Mouse (Mus musculus): ENCODE data around the gene Mnd1. TPM values are rescaled to one million over a fixed set of nuclear protein-coding genes. Genes with fewer than 3 reads are reported as not detected.

Mnd1 gene
- polyA plus RNA-seq, 1 experiment from 2014 or later: 6.8 TPM

- Histone ChIP-seq H3K27ac (replicated peaks) (no peak overlapping the region), H3K4me3 (replicated peaks) (no peak overlapping the region), H3K9ac (no peak overlapping the region), H3K36me3 (replicated peaks) (no peaks in the 10 kb centered on the region), H3K27me3 (no peaks in the 10 kb centered on the region), H3K4me1 (replicated peaks) (no peaks in the 10 kb centered on the region), H3K4me2 (no peak overlapping the region), H3K9me3 (replicated peaks) (no peaks in the 10 kb centered on the region)
- no peak for ATAC-seq (ENCODE audit: insufficient read depth)
- WGBS (ENCODE audit: insufficient replicate concordance): 11% methylated on average over 2 of the region's 2 CpGs
Observed at GRCm38 (mm10) chr3:84071641-84072040, 83.9 kb downstream of the Mnd1 start.

- no peaks in the 10 kb centered on the region for H3K27me3 ChIP-seq
- WGBS (ENCODE audit: insufficient replicate concordance): 74% methylated on average over 8 of the region's 8 CpGs
- H3K27ac ChIP-seq (replicated peaks): no peak overlapping the region
- no peak for ATAC-seq (ENCODE audit: insufficient read depth)
- H3K4me3 ChIP-seq (replicated peaks): no peak overlapping the region
- no peaks in the 10 kb centered on the region for H3K36me3 ChIP-seq (replicated peaks)
- H3K4me2 ChIP-seq: no peak overlapping the region
- H3K9me3 ChIP-seq (replicated peaks): no peaks in the 10 kb centered on the region
- H3K9ac ChIP-seq: no peak overlapping the region
- H3K4me1 ChIP-seq (replicated peaks): no peaks in the 10 kb centered on the region
Observed at GRCm38 (mm10) chr3:84070811-84071210, 84.8 kb downstream of the Mnd1 start.

- H3K9me3 ChIP-seq (replicated peaks): no peaks in the 10 kb centered on the region
- no peak overlapping the region for H3K4me2 ChIP-seq
- H3K4me3 ChIP-seq (replicated peaks): no peak overlapping the region
- H3K9ac ChIP-seq: no peak overlapping the region
- ATAC-seq (ENCODE audit: insufficient read depth): no peak
- no peak overlapping the region for H3K27ac ChIP-seq (replicated peaks)
- no peaks in the 10 kb centered on the region for H3K36me3 ChIP-seq (replicated peaks)
- no peaks in the 10 kb centered on the region for H3K27me3 ChIP-seq
- no peaks in the 10 kb centered on the region for H3K4me1 ChIP-seq (replicated peaks)
- 34% methylated on average over 13 of the region's 13 CpGs for WGBS (ENCODE audit: insufficient replicate concordance)
Observed at GRCm38 (mm10) chr3:84068831-84069709, 86.5 kb downstream of the Mnd1 start.

- WGBS (ENCODE audit: insufficient replicate concordance): 52% methylated on average over 4 of the region's 4 CpGs
Observed at GRCm38 (mm10) chr3:84065825-84066224, 89.8 kb downstream of the Mnd1 start.

GRCm38 (mm10) chr3:84063369-84063914 lies 92.1 kb downstream of the Mnd1 start:
- Histone ChIP-seq H3K4me3 (replicated peaks) (no peak overlapping the region), H3K36me3 (replicated peaks) (no peaks in the 10 kb centered on the region), H3K27ac (replicated peaks) (no peak overlapping the region), H3K4me1 (replicated peaks) (peaks cover 10% of the 10 kb centered on the region), H3K9me3 (replicated peaks) (no peaks in the 10 kb centered on the region), H3K9ac (no peak overlapping the region), H3K4me2 (no peak overlapping the region), H3K27me3 (0 out of 2 replicates have a peak, but pooled peaks cover 6% of the 10 kb centered on the region)
- ATAC-seq (ENCODE audit: insufficient read depth): no peak
- WGBS (ENCODE audit: insufficient replicate concordance): 49% methylated on average over 2 of the region's 2 CpGs

More at GRCm38 (mm10) chr3:84065825-84066224, 89.8 kb downstream of the Mnd1 start:
- Histone ChIP-seq H3K27me3 (0 out of 2 replicates have a peak, but pooled peaks cover 6% of the 10 kb centered on the region), H3K27ac (replicated peaks) (no peak overlapping the region), H3K36me3 (replicated peaks) (no peaks in the 10 kb centered on the region), H3K4me3 (replicated peaks) (no peak overlapping the region), H3K4me2 (no peak overlapping the region), H3K9me3 (replicated peaks) (no peaks in the 10 kb centered on the region), H3K4me1 (replicated peaks) (peaks cover 7% of the 10 kb centered on the region), H3K9ac (no peak overlapping the region)
- no peak for ATAC-seq (ENCODE audit: insufficient read depth)

GRCm38 (mm10) chr3:84061523-84062453 lies 93.8 kb downstream of the Mnd1 start:
- Histone ChIP-seq H3K4me3 (replicated peaks) (no peak overlapping the region), H3K4me2 (no peak overlapping the region), H3K36me3 (replicated peaks) (no peaks in the 10 kb centered on the region), H3K27me3 (0 out of 2 replicates have a peak, but pooled peaks cover 6% of the 10 kb centered on the region), H3K9ac (no peak overlapping the region), H3K4me1 (replicated peaks) (peaks cover 10% of the 10 kb centered on the region), H3K27ac (replicated peaks) (no peak overlapping the region), H3K9me3 (replicated peaks) (no peaks in the 10 kb centered on the region)
- no peak for ATAC-seq (ENCODE audit: insufficient read depth)
- WGBS (ENCODE audit: insufficient replicate concordance): 49% methylated on average over 13 of the region's 13 CpGs

GRCm38 (mm10) chr3:84060946-84061345 lies 94.6 kb downstream of the Mnd1 start:
- 0 out of 2 replicates have a peak, but pooled peaks cover 6% of the 10 kb centered on the region for H3K27me3 ChIP-seq
- H3K4me3 ChIP-seq (replicated peaks): no peak overlapping the region
- no peak for ATAC-seq (ENCODE audit: insufficient read depth)
- no peak overlapping the region for H3K27ac ChIP-seq (replicated peaks)
- H3K36me3 ChIP-seq (replicated peaks): no peaks in the 10 kb centered on the region
- WGBS (ENCODE audit: insufficient replicate concordance): 61% methylated on average over 5 of the region's 5 CpGs
- H3K4me1 ChIP-seq (replicated peaks): peaks cover 10% of the 10 kb centered on the region
- no peak overlapping the region for H3K9ac ChIP-seq
- H3K4me2 ChIP-seq: no peak overlapping the region
- no peaks in the 10 kb centered on the region for H3K9me3 ChIP-seq (replicated peaks)

GRCm38 (mm10) chr3:84060128-84060527 lies 95.5 kb downstream of the Mnd1 start:
- 0 out of 2 replicates have a peak, but pooled peaks cover 6% of the 10 kb centered on the region for H3K27me3 ChIP-seq
- ATAC-seq (ENCODE audit: insufficient read depth): no peak
- H3K4me3 ChIP-seq (replicated peaks): no peak overlapping the region
- H3K4me1 ChIP-seq (replicated peaks): peaks cover 10% of the 10 kb centered on the region
- H3K36me3 ChIP-seq (replicated peaks): no peaks in the 10 kb centered on the region
- no peak overlapping the region for H3K4me2 ChIP-seq
- H3K9ac ChIP-seq: no peak overlapping the region
- H3K27ac ChIP-seq (replicated peaks): no peak overlapping the region
- no peaks in the 10 kb centered on the region for H3K9me3 ChIP-seq (replicated peaks)
- WGBS (ENCODE audit: insufficient replicate concordance): 43% methylated on average over 4 of the region's 4 CpGs

GRCm38 (mm10) chr3:84059676-84060075 lies 95.9 kb downstream of the Mnd1 start:
- no peak overlapping the region for H3K9ac ChIP-seq
- H3K4me3 ChIP-seq (replicated peaks): no peak overlapping the region
- ATAC-seq (ENCODE audit: insufficient read depth): no peak
- H3K9me3 ChIP-seq (replicated peaks): no peaks in the 10 kb centered on the region
- 57% methylated on average over 4 of the region's 4 CpGs for WGBS (ENCODE audit: insufficient replicate concordance)
- no peak overlapping the region for H3K27ac ChIP-seq (replicated peaks)
- H3K27me3 ChIP-seq: 0 out of 2 replicates have a peak, but pooled peaks cover 6% of the 10 kb centered on the region
- no peaks in the 10 kb centered on the region for H3K36me3 ChIP-seq (replicated peaks)
- H3K4me1 ChIP-seq (replicated peaks): peaks cover 10% of the 10 kb centered on the region
- no peak overlapping the region for H3K4me2 ChIP-seq

- Histone ChIP-seq H3K36me3 (replicated peaks) (no peaks in the 10 kb centered on the region), H3K4me3 (replicated peaks) (no peak overlapping the region), H3K4me2 (no peak overlapping the region), H3K4me1 (replicated peaks) (peaks cover 10% of the 10 kb centered on the region), H3K9ac (no peak overlapping the region), H3K9me3 (replicated peaks) (no peaks in the 10 kb centered on the region), H3K27ac (replicated peaks) (no peak overlapping the region), H3K27me3 (0 out of 2 replicates have a peak, but pooled peaks cover 6% of the 10 kb centered on the region)
- WGBS (ENCODE audit: insufficient replicate concordance): 70% methylated on average over 13 of the region's 13 CpGs
- ATAC-seq (ENCODE audit: insufficient read depth): no peak
Observed at GRCm38 (mm10) chr3:84059261-84059660, 96.3 kb downstream of the Mnd1 start.
